Mouse (Mus musculus) forebrain, embryonic 11.5 days (tissue): ENCODE data around the gene Ccr1l1. TPM values are rescaled to one million over a fixed set of nuclear protein-coding genes. Genes with fewer than 3 reads are reported as not detected.

Experiments
- ATAC-seq: fragments of 200-750 bp; cut with Nextera tagmentation; replicated peaks from 2 replicates; pipeline ENCODE4 v1.8.0; 2017; ENCODE audit warnings: moderate TSS enrichment; ENCODE audit not compliant: low FRiP score
- DNase-seq: peaks from one replicate; pipeline ENCODE4 v3.0.0-alpha.2; 2017; ENCODE audit warnings: low spot score
- H3K27ac ChIP-seq: fragments of 300-500 bp; sonication (generic); 2 replicates; pipeline ENCODE4 v1.5.1; 2014; ENCODE audit warnings: low read depth, low read length
- H3K27me3 ChIP-seq: fragments of 300-500 bp; sonication (generic); 2 replicates; pipeline ENCODE4 v1.6.1; 2014; ENCODE audit warnings: mild to moderate bottlenecking, low read length, mixed read lengths; ENCODE audit not compliant: control insufficient read depth, insufficient read depth
- H3K36me3 ChIP-seq: fragments of 300-500 bp; sonication (generic); 2 replicates; pipeline ENCODE4 v1.6.1; 2014; ENCODE audit warnings: mild to moderate bottlenecking, low read length, moderate library complexity, mixed read lengths; ENCODE audit not compliant: control insufficient read depth, insufficient read depth
- H3K4me1 ChIP-seq: fragments of 300-500 bp; sonication (generic); replicated peaks from 2 replicates; pipeline ENCODE4 v1.6.1; 2014; ENCODE audit warnings: low read length, mixed read lengths; ENCODE audit not compliant: control insufficient read depth, insufficient read depth
- H3K4me2 ChIP-seq: fragments of 300-500 bp; sonication (generic); 2 replicates; pipeline ENCODE4 v1.6.1; 2014; ENCODE audit warnings: low read depth, mild to moderate bottlenecking, low read length, moderate library complexity, mixed read lengths; ENCODE audit not compliant: severe bottlenecking
- H3K4me3 ChIP-seq: fragments of 300-500 bp; sonication (generic); 2 replicates; pipeline ENCODE4 v1.5.1; 2014; ENCODE audit warnings: low read depth, low read length
- H3K9ac ChIP-seq: fragments of 300-500 bp; sonication (generic); 2 replicates; pipeline ENCODE4 v1.6.1; 2014; ENCODE audit warnings: low read length
- H3K9me3 ChIP-seq: fragments of 300-500 bp; sonication (generic); 2 replicates; pipeline ENCODE4 v1.6.1; 2016; ENCODE audit warnings: low read length, mixed read lengths; ENCODE audit not compliant: control insufficient read depth
- WGBS: fragments of 180-500 bp; shearing (Covaris S2); extraction: QIAGEN DNeasy Blood & Tissue Kit; methylation state at CpG from one replicate; pipeline ENCODE4 v1.1.7; 2014; 5-methylcytosine and 5-hydroxymethylcytosine counted together
- polyA plus RNA-seq: library from polyadenylated mRNA; unstranded; fragments of >200 nt; fragmentation: Nextera tagmentation; extraction: Ambion mirVana; gene quantifications from 2 replicates; pipeline ENCODE4 v1.2.1, GENCODE M21; 2014

Gene Ccr1l1
- polyA plus RNA-seq, 1 experiment from 2014 or later = not detected

DNA sequence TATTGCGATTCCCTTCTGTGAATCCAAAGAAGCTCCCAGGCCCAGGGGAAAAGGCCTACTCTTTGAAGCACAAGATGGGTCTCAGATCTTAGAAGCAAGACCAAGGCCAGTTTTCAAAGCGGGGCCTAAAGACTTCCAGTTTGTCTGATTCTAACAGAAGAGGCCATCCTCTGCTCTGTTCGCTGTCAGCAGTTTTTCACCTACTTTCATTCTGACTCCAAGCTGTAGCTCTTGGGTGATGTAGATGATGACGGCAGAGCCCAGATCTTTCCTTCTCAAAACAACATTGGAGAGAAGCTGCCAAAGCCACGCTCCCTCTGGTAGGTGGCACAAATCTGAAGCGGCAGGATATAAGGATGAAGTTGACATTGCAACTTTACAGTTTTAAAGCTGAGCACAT lies 42.9 kb downstream of the Ccr1l1 start:
- DNase-seq = no peak
- no peak for ATAC-seq
- H3K4me1 ChIP-seq = no peaks in the 10 kb centered on the region
- H3K9me3 ChIP-seq = no peaks in the 10 kb centered on the region
- no peaks in the 10 kb centered on the region for H3K36me3 ChIP-seq
- H3K4me3 ChIP-seq = no peak overlapping the region
- no peak overlapping the region for H3K27ac ChIP-seq
- no peak overlapping the region for H3K9ac ChIP-seq
- no peak overlapping the region for H3K4me2 ChIP-seq
- 91% methylated on average over 6 of the region's 6 CpGs for WGBS
- no peaks in the 10 kb centered on the region for H3K27me3 ChIP-seq

DNA sequence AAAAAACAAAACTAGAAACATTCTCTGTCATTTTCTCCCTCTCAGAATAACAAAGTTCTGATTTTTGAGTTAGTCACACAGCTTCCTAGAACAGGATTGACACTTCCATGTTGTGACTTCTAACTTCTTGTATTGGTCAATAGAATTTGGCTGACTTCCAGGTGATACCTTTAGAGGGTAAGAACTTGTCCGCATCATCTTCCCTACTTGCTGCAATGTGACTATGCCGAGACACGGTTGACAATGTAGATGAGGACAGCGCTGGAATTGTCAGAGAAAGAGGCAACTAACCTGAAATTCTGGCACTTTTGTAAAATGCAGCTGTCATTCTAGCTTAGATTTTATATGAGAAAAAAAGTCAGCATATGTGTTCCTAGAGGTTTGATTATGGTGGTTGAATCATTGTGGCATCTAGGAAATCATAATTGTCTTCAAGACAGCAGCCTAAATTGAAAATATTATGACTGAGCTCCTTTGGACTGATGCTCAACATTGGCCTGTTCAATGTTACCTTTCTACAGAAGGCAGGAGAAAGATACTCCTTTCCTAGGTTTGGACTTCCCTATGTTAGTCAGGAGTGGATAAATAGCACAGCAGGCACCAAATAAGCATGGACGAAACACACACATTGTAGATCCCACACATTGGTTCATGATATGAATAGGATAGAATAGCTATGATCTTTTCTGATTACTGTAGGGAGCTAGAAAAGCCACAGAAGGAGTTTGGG lies 44.3 kb downstream of the Ccr1l1 start:
- no peak overlapping the region for H3K9ac ChIP-seq
- H3K4me2 ChIP-seq = no peak overlapping the region
- ATAC-seq (no peak), DNase-seq (no peak)
- H3K9me3 ChIP-seq = no peaks in the 10 kb centered on the region
- no peak overlapping the region for H3K4me3 ChIP-seq
- no peak overlapping the region for H3K27ac ChIP-seq
- WGBS = 90% methylated on average over 5 of the region's 5 CpGs
- no peaks in the 10 kb centered on the region for H3K36me3 ChIP-seq
- no peaks in the 10 kb centered on the region for H3K27me3 ChIP-seq
- no peaks in the 10 kb centered on the region for H3K4me1 ChIP-seq

DNA sequence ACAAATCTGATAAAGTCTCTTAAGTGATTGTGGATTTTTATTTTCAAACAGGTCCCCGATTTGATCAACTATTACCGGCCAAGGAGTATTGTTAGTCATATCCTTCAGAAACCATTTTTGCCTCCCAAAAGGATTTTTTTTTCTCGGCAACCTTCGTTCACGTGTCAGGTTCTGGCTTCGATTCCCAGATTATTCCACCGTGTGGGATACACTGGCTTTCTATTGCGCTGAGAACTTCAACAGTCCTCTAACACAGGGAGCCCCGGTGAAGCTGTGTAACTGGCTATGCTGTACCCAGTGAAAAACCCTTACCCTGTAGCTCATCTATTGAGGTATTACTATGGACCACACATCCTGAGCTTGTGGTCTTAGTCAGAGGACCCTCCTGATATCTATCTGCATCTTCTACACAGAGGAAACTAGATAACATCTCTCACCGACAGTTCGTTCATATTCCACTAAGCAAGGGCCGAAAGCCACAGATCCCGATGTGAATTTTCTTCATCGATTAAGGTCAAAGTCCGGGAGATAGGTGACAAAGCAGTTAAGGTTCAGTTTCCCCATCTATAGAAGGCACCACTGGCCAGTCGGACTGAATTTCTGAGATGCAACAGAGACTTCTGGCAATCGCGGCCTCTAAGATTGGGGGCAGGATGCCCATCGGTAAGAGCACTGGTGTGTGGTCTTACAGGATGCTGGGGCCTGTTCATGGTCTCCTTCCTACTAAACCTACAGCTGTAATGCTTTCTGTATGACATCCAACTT lies 45.1 kb downstream of the Ccr1l1 start:
- no peaks in the 10 kb centered on the region for H3K36me3 ChIP-seq
- H3K27me3 ChIP-seq = no peaks in the 10 kb centered on the region
- DNase-seq (no peak), ATAC-seq (no peak)
- no peak overlapping the region for H3K9ac ChIP-seq
- H3K4me3 ChIP-seq = no peak overlapping the region
- no peaks in the 10 kb centered on the region for H3K4me1 ChIP-seq
- no peak overlapping the region for H3K27ac ChIP-seq
- H3K4me2 ChIP-seq = no peak overlapping the region
- 92% methylated on average over 19 of the region's 19 CpGs for WGBS
- no peaks in the 10 kb centered on the region for H3K9me3 ChIP-seq

DNA sequence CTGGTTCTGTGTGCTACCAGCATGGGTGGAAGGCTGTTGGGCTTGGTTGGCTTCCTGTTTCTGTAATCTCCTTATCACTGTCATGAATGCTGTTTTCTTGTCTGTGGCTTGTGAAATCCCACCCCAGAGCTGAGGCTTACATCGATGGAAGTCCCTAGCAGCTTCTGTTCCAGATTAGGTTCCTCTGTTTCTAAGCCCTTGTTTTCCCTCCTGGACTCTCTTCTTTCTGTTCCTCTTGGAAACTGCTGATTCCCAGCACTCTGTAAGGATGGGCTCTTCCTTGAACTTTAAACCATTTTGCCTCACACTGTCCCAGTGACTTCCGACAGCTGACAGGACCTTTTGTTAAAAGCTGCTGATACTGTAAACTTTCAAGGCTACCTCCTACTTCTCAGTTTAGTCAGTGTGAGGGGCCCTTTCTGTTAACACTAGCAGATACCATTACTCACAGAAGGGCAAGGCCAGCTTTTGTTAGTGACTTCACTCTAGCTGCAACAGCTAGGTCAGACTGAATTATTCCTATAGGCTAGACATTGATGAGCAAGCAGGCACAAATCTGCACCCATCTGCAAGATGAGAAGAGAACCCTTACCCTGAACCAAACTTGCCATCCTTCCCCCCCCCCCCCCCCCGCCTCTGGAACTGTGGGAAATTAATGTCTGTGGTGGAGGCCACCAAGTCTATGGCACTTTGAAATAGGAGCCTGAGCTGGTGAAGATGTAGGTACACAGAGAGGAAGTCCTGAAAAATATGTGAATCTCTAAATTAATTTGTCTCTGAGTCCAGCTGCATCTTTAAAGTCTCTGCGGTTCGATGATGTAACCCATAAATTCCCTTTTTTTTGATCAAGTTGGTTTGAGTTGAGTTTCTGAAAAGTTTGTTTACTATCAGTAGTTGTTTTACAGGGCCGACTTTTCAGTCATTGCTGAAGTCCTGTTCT lies 46.2 kb downstream of the Ccr1l1 start:
- Histone ChIP-seq H3K27me3 (no peaks in the 10 kb centered on the region), H3K9me3 (no peaks in the 10 kb centered on the region), H3K36me3 (no peaks in the 10 kb centered on the region), H3K4me1 (no peaks in the 10 kb centered on the region), H3K4me3 (no peak overlapping the region), H3K4me2 (no peak overlapping the region), H3K9ac (no peak overlapping the region), H3K27ac (no peak overlapping the region)
- DNase-seq (no peak), ATAC-seq (no peak)
- 82% methylated on average over 6 of the region's 6 CpGs for WGBS

DNA sequence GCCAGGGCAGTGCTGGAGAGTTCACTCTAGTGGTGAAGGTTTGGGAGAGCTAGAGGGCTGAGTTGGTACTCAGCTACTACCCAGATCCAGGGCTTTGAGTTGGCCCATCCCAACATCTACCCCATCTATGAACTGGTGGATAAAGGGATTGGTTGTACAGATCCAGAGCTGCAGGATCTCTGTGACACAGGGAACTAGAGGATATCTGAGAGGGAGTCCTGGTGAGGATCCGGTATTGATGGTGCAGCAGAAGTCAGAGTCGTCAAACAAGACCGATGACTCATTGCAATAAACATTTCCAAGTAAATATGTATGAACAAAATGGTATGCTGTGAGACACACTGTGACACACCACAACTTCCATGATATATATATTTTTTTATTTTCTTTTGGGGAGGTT lies 47.3 kb downstream of the Ccr1l1 start:
- no peaks in the 10 kb centered on the region for H3K4me1 ChIP-seq
- H3K9me3 ChIP-seq = peaks cover 3% of the 10 kb centered on the region; the same call in 1 of the 2 replicates
- DNase-seq = no peak
- H3K4me3 ChIP-seq = no peak overlapping the region
- H3K4me2 ChIP-seq = no peak overlapping the region
- no peaks in the 10 kb centered on the region for H3K27me3 ChIP-seq
- H3K36me3 ChIP-seq = no peaks in the 10 kb centered on the region
- H3K27ac ChIP-seq = no peak overlapping the region
- 91% methylated on average over 3 of the region's 3 CpGs for WGBS
- ATAC-seq = no peak
- H3K9ac ChIP-seq = no peak overlapping the region

DNA sequence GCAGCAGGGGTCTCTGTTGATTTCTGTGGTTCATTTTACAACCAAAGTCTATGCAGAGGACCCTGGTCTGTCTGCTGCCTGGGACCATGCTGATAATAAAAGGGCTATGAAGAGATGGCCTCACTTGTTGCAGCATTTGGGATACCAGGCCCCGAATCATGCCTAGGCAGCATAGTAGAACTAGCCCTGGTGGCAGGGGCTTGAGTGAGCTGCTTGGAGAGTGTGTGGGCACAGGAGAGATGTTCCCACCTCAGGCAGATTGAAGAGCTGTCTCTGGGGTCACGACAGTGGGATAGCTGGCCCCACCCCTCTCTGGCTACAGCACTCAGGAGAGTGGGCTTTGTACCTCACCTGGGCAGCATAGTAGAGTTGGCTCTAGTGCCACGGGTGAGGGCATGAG lies 47.7 kb downstream of the Ccr1l1 start:
- 85% methylated on average over 3 of the region's 3 CpGs for WGBS
- H3K9ac ChIP-seq = no peak overlapping the region
- no peak overlapping the region for H3K27ac ChIP-seq
- no peak overlapping the region for H3K4me3 ChIP-seq
- DNase-seq (no peak), ATAC-seq (no peak)
- no peak overlapping the region for H3K4me2 ChIP-seq
- no peaks in the 10 kb centered on the region for H3K4me1 ChIP-seq
- no peaks in the 10 kb centered on the region for H3K27me3 ChIP-seq
- no peaks in the 10 kb centered on the region for H3K36me3 ChIP-seq
- H3K9me3 ChIP-seq = peaks cover 3% of the 10 kb centered on the region; the same call in 1 of the 2 replicates

DNA sequence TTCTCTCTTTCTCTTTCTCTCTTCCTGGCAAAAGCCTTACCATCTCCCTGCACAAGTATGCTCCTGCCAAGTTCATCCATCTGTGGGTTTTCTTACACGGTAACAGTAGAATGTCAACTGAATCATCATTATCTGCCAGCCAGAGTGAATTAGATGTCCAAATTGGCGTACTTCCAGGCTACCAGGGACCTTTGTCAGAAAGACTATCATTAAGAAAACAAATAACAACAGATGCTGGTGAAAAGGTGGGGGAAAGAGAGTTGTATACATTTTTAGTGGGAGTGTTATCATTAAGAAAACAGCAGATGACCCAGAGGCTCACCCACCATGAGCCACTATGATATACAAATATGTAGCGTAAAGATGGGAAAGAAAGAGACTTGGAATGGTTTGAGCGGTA lies 48.3 kb downstream of the Ccr1l1 start:
- Histone ChIP-seq H3K4me1 (no peaks in the 10 kb centered on the region), H3K27me3 (no peaks in the 10 kb centered on the region), H3K9ac (no peak overlapping the region), H3K9me3 (peaks cover 3% of the 10 kb centered on the region; the same call in 1 of the 2 replicates), H3K4me3 (no peak overlapping the region), H3K36me3 (no peaks in the 10 kb centered on the region), H3K4me2 (no peak overlapping the region), H3K27ac (no peak overlapping the region)
- ATAC-seq (no peak), DNase-seq (no peak)
- WGBS = 89% methylated on average over 4 of the region's 4 CpGs

DNA sequence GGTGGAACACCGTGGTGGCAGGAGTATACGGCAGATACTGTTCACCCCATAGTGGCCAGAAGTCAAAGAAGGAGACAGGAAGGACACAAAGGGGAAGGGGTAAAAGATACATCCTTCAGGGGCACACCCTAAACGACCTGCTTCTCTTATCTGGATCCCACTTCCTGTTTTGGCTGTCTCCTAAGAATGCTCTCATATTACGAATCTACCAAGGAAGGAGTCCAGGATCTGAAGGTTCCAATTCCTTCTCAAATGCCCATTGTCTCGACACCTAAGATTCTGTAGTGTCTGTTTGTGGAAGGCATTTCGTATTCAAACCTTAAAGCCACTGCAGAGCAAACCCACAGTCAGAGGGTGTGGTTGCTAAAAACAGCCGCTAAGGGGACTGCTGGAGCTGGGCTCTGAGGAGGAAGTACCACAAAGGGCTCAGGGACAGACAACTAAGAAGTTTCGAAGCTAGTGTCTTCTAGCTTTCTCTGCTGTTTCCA lies 49.4 kb downstream of the Ccr1l1 start:
- peaks cover 3% of the 10 kb centered on the region; the same call in 1 of the 2 replicates for H3K9me3 ChIP-seq
- H3K4me3 ChIP-seq = no peak overlapping the region
- H3K4me2 ChIP-seq = no peak overlapping the region
- ATAC-seq (no peak), DNase-seq (no peak)
- no peaks in the 10 kb centered on the region for H3K4me1 ChIP-seq
- WGBS = 59% methylated on average over 8 of the region's 8 CpGs
- no peak overlapping the region for H3K9ac ChIP-seq
- H3K27me3 ChIP-seq = no peaks in the 10 kb centered on the region
- H3K36me3 ChIP-seq = no peaks in the 10 kb centered on the region
- no peak overlapping the region for H3K27ac ChIP-seq
